In genomic region chr5:72851674-72852098, GRCm38 (mm10) we compare ENCODE assay signal across 18 mouse cellular contexts. TPM values are rescaled to one million over a fixed set of nuclear protein-coding genes. Genes with fewer than 3 reads are reported as not detected.
DNase-seq lines count a peak whose midpoint lies in the region; ATAC-seq lines count a peak whose summit lies in the region.
"Had no signal": no experiment of that assay in that cellular context is flagged by ENCODE, and none has a peak within 500 bp of the region (broad histone marks: within the 10 kb centered on the region; RNA-seq: fewer than 3 reads in every experiment).

No protein-coding gene starts in this region.

- H3K9me3 ChIP-seq in heart, embryonic 16.5 days (replicated peaks; ENCODE audit: control insufficient read depth, low read length): no peaks in the 10 kb centered on the region
- no peaks in the 10 kb centered on the region for H3K9me3 ChIP-seq in liver, embryonic 11.5 days (ENCODE audit: control insufficient read depth, low read length)
- H3K9me3 ChIP-seq: embryonic facial prominence, embryonic 13.5 days; forebrain, embryonic 13.5 days; lung, embryonic 15.5 days had no signal

- peaks cover 48% of the 10 kb centered on the region for H3K4me1 ChIP-seq in heart, embryonic 16.5 days (ENCODE audit: control insufficient read depth, insufficient read depth, low read length)
- H3K4me1 ChIP-seq in liver, embryonic 11.5 days (replicated peaks; ENCODE audit: control insufficient read depth, insufficient read depth, low read length): peaks cover 18% of the 10 kb centered on the region

- no peak for DNase-seq in heart, postnatal 25 days (ENCODE audit: low spot score)
- peak; percentile 68 for DNase-seq in MEL-GATA-1-ER (ENCODE audit: extremely low read depth, low read depth)
- no peak for DNase-seq in liver, embryonic 11.5 days (ENCODE audit: low spot score)
- no peak for DNase-seq in adrenal gland, postnatal 10 days
- no peak for DNase-seq in cerebellum, postnatal 25 days
- no peak for DNase-seq in cerebellum, postnatal 10 days
- DNase-seq: adrenal gland, postnatal 14 days; cerebellum, adult 18-20 months; gastrocnemius, adult 2 months; heart, postnatal 36 days had no signal

- ATAC-seq in heart, embryonic 16.5 days (replicated peaks; ENCODE audit: extremely low read depth, insufficient read depth, low FRiP score): no peak
- ATAC-seq in liver, embryonic 11.5 days (replicated peaks; ENCODE audit: low FRiP score): peak; percentile 73
- ATAC-seq in monocyte, adult 5-6 weeks (replicated peaks; ENCODE audit: insufficient number of reproducible peaks, low FRiP score, low TSS enrichment, poor library complexity, severe bottlenecking): 0 out of 2 replicates have a peak, but pooled peaks have one; percentile 33
- ATAC-seq: CD4-positive, CD25-positive, alpha-beta regulatory T cell, adult 4 months; forebrain, embryonic 13.5 days; inflammation-experienced regulatory T-cells, adult 6 months had no signal

- no peak overlapping the region for H3K4me2 ChIP-seq in heart, embryonic 16.5 days (ENCODE audit: low read depth, low read length)
- H3K4me2 ChIP-seq in liver, embryonic 11.5 days: peak overlapping the region; percentile 10
- H3K4me2 ChIP-seq: embryonic facial prominence, embryonic 13.5 days; forebrain, embryonic 13.5 days; lung, embryonic 15.5 days had no signal

- no peaks in the 10 kb centered on the region for H3K27me3 ChIP-seq in heart, embryonic 16.5 days (ENCODE audit: control insufficient read depth, insufficient read depth, low read length)
- H3K27me3 ChIP-seq in liver, embryonic 11.5 days (replicated peaks; ENCODE audit: control insufficient read depth, insufficient read depth, low read length): no peaks in the 10 kb centered on the region
- H3K27me3 ChIP-seq: embryonic facial prominence, embryonic 13.5 days; forebrain, embryonic 13.5 days; lung, embryonic 15.5 days had no signal

- H3K36me3 ChIP-seq in heart, embryonic 16.5 days (ENCODE audit: control insufficient read depth, insufficient read depth): no peaks in the 10 kb centered on the region
- no peaks in the 10 kb centered on the region for H3K36me3 ChIP-seq in liver, embryonic 11.5 days (ENCODE audit: control insufficient read depth, insufficient read depth, low read length)
- H3K36me3 ChIP-seq: embryonic facial prominence, embryonic 13.5 days; lung, embryonic 15.5 days had no signal

- 38% methylated on average over 4 of the region's 4 CpGs for WGBS in heart, embryonic 16.5 days
- WGBS in liver, embryonic 11.5 days: 32% methylated on average over 4 of the region's 4 CpGs

- no peak overlapping the region for H3K9ac ChIP-seq in heart, embryonic 16.5 days (ENCODE audit: low read length)
- H3K9ac ChIP-seq in liver, embryonic 11.5 days (ENCODE audit: low read depth, low read length): no peak overlapping the region
- H3K9ac ChIP-seq: embryonic facial prominence, embryonic 13.5 days; forebrain, embryonic 13.5 days; lung, embryonic 15.5 days had no signal

- peak overlapping the region; percentile 38; the same call in 1 of the 2 replicates for H3K27ac ChIP-seq in heart, embryonic 16.5 days (ENCODE audit: low read length)
- H3K27ac ChIP-seq in liver, embryonic 11.5 days (ENCODE audit: low read depth, low read length): peak overlapping the region; percentile 48; the same call in 1 of the 2 replicates
- H3K27ac ChIP-seq: embryonic facial prominence, embryonic 13.5 days; forebrain, embryonic 13.5 days; gastrocnemius, adult 2 months; layer of hippocampus, adult 2 months; lung, embryonic 15.5 days had no signal

- H3K4me3 ChIP-seq in heart, embryonic 16.5 days (ENCODE audit: low read length): no peak overlapping the region
- no peak overlapping the region for H3K4me3 ChIP-seq in liver, embryonic 11.5 days (ENCODE audit: low read depth, low read length)
- H3K4me3 ChIP-seq: embryonic facial prominence, embryonic 13.5 days; forebrain, embryonic 13.5 days; gastrocnemius, adult 2 months; layer of hippocampus, adult 2 months; lung, embryonic 15.5 days had no signal

- intact Hi-C loops in heart, postnatal 25 days (cut with DNase I): no loop called here

RNA-seq across cellular contexts. Expression of gene Tec, which starts 16.6 kb away (rescaled TPM):
- polyA plus RNA-seq in heart, embryonic 16.5 days (2015; fragmentation: Nextera tagmentation; extraction: Ambion mirVana): 17.9 and 23.0 TPM in 2 replicates
- 10 to 100 TPM; 13.9 to 15.8 TPM for total RNA-seq in heart, postnatal 25 days (2021)
- polyA plus RNA-seq in liver, embryonic 11.5 days (2014; fragmentation: Nextera tagmentation; extraction: Ambion mirVana): 7.9 and 8.9 TPM in 2 replicates
- 92.8 to 110 TPM (median 97.0 TPM) in 3 replicates for total RNA-seq in monocyte, adult 5-6 weeks (2017)
- total RNA-seq in adrenal gland, postnatal 10 days (2021): 1 to 10 TPM; 3.5 to 4.9 TPM
